Mouse (Mus musculus) forebrain, embryonic 15.5 days (tissue): ENCODE results near the gene Gm49510. TPM values are rescaled to one million over a fixed set of nuclear protein-coding genes. Genes with fewer than 3 reads are reported as not detected.
A peak's percentile ranks its signal among the peaks of the same experiment; 100 is the strongest.

Experiments
- ATAC-seq: fragments of 200-750 bp; cut with Nextera tagmentation; replicated peaks from 2 replicates; pipeline ENCODE4 v1.8.0; 2017; ENCODE audit warnings: mild to moderate bottlenecking, moderate TSS enrichment, moderate library complexity
- H3K27ac ChIP-seq: fragments of 300-500 bp; sonication (generic); replicated peaks from 2 replicates; pipeline ENCODE4 v1.5.1; 2015; ENCODE audit warnings: mild to moderate bottlenecking, inconsistent platforms
- H3K27me3 ChIP-seq: fragments of 300-500 bp; sonication (generic); 2 replicates; pipeline ENCODE4 v1.6.1; 2015; ENCODE audit warnings: inconsistent platforms
- H3K36me3 ChIP-seq: fragments of 300-500 bp; sonication (generic); 2 replicates; pipeline ENCODE4 v1.6.1; 2015; ENCODE audit warnings: mild to moderate bottlenecking, inconsistent platforms
- H3K4me1 ChIP-seq: fragments of 300-500 bp; sonication (generic); 2 replicates; pipeline ENCODE4 v1.6.1; 2015; ENCODE audit warnings: inconsistent platforms
- H3K4me2 ChIP-seq: fragments of 300-500 bp; sonication (generic); replicated peaks from 2 replicates; pipeline ENCODE4 v1.6.1; 2015; ENCODE audit warnings: mild to moderate bottlenecking, inconsistent platforms
- H3K4me3 ChIP-seq: fragments of 300-500 bp; sonication (generic); 2 replicates; pipeline ENCODE4 v1.5.1; 2015; ENCODE audit warnings: mild to moderate bottlenecking, inconsistent platforms
- H3K9ac ChIP-seq: fragments of 300-500 bp; sonication (generic); replicated peaks from 2 replicates; pipeline ENCODE4 v1.6.1; 2015; ENCODE audit warnings: mild to moderate bottlenecking, inconsistent platforms
- H3K9me3 ChIP-seq: fragments of 300-500 bp; sonication (generic); 2 replicates; pipeline ENCODE4 v1.6.1; 2016; ENCODE audit warnings: inconsistent platforms
- WGBS: fragments of 180-500 bp; shearing (Covaris S2); methylation state at CpG from one replicate; pipeline ENCODE4 v1.1.7; 2015; ENCODE audit warnings: mixed read lengths; 5-methylcytosine and 5-hydroxymethylcytosine counted together
- polyA plus RNA-seq: library from polyadenylated mRNA; unstranded; fragments of >200 nt; fragmentation: Nextera tagmentation; extraction: Ambion mirVana; gene quantifications from 2 replicates; pipeline ENCODE4 v1.2.1, GENCODE M21; 2015

Gene Gm49510
- polyA plus RNA-seq, 1 experiment from 2014 or later: not detected

DNA sequence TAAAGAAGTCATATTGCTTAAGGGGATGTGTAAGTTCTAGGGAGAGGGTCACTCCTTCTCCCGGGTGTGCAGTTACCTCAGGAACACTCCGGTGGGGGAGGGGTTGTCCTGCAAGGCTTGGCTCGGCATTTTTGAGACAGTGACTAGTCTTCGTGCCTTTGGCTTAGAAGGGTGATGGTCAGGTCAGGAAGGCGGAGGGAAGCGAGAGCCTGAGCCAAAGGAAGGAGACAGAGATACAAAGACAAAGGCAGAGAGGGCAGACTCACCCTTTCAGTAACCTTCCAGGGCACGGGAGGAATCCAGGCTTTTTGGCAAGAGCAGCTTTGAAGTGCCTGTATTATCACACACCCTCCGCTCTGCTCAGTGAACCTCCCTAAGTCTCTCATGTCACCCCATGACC, 25.7 kb downstream of the Gm49510 start:
- Histone ChIP-seq H3K9me3 (no peaks in the 10 kb centered on the region), H3K4me3 (no peak overlapping the region), H3K27me3 (no peaks in the 10 kb centered on the region), H3K9ac (no peak overlapping the region), H3K4me1 (peaks cover 27% of the 10 kb centered on the region), H3K4me2 (no peak overlapping the region), H3K36me3 (no peaks in the 10 kb centered on the region), H3K27ac (no peak overlapping the region)
- 41% methylated on average over 8 of the region's 8 CpGs for WGBS
- no peak for ATAC-seq

DNA sequence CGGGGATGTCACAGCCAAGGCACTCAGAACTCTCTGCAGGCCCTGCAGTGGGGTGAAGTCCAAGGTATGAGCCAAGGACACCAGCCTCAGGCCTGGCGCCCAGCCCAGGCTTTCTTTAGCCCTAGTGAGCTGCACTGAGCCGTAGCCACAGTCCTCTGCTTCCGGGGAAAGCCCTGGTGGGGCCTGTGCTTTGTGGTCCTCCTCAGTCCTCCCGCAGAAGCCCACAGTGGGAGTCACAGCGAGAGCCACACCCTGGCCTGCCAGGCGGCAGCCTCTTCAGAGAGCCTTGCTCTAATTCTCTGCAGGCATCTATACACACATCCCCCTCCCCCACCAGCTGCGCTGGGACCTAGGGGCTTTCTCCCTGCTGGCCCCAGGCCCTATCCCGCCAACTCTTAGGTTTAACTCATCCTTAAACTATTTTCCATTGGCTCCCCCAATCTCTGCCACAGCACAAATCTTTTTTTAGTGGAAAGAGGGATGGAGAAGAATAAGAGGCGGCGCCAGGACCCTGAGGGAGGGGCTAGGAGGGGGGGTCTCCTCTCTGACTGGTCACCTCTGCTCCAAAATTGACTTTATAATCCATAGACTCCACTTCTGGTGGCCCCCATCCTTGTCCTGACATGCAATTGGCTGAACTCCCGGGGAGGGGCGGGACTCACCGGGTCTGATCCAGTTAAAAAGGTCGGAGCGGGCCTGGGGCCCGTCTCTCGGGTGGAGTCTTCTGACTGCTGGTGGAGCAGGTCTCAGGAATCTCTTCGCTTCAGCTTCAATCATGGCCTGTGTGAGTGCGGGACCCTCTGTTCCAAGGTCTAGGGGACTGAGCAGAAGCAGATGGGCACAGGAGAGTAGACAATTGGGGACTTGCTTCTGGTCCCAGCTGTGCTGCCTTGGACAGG, 26.8 kb downstream of the Gm49510 start, which contains the start of gene Lgals1:
Gene Lgals1 (plus strand): TSS at position 705 of the 899 bp plus-strand sequence.
- no peaks in the 10 kb centered on the region for H3K27me3 ChIP-seq
- peak within 1 kb of the TSS; percentile 44; the same call in 1 of the 2 replicates for H3K27ac ChIP-seq
- no peaks in the 10 kb centered on the region for H3K36me3 ChIP-seq
- peak within 1 kb of the TSS; percentile 32 for H3K4me3 ChIP-seq
- H3K4me2 ChIP-seq: peak within 1 kb of the TSS; percentile 58
- ATAC-seq: peak; percentile 44
- H3K9ac ChIP-seq: no peak within 1 kb of the TSS
- no peaks in the 10 kb centered on the region for H3K9me3 ChIP-seq
- peaks cover 27% of the 10 kb centered on the region for H3K4me1 ChIP-seq
- WGBS: 8% methylated on average over 20 of the region's 20 CpGs

DNA sequence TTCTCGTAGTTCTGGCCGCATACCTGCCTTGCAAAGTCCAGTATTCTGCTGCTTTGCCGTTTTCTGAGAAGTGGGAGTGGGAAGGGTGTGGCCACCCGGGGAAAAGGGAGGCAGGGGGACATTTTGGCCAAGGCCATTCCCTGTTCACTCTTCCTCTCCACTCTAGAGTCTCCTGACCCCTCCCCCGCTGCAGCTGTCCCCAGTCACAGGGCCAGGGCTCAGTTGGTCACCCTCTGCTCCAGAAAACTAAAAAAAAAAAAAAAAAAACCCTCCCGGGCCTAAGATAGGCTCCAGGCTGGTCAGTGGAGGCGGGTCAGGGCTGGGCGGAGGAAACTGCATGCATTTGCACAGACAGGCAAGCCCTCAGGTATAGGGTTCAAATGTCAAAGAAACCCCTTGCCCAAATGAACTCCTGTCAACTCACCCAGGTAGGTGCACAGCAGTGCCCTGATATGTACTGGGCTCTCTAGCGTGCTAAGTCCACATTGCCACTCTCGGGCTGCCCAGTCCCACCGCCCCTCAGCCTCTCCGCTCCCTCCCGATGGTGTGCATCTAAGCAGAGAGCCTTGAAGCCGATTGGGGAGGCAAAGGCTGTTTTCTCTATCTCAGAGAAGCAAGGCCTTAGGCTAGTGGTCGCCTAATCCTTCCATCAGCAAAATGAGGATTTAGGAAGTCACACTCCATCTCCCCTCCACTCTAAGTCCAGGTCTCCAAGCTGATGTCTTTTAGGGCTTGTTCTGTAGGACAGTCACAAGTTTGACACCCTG, 27.7 kb downstream of the Gm49510 start:
- ATAC-seq: no peak
- H3K4me2 ChIP-seq: peak overlapping the region; percentile 58
- no peaks in the 10 kb centered on the region for H3K9me3 ChIP-seq
- H3K27ac ChIP-seq: no peak overlapping the region
- H3K4me1 ChIP-seq: peaks cover 27% of the 10 kb centered on the region
- H3K9ac ChIP-seq: no peak overlapping the region
- peak overlapping the region; percentile 32 for H3K4me3 ChIP-seq
- WGBS: 30% methylated on average over 15 of the region's 15 CpGs
- no peaks in the 10 kb centered on the region for H3K27me3 ChIP-seq
- no peaks in the 10 kb centered on the region for H3K36me3 ChIP-seq

DNA sequence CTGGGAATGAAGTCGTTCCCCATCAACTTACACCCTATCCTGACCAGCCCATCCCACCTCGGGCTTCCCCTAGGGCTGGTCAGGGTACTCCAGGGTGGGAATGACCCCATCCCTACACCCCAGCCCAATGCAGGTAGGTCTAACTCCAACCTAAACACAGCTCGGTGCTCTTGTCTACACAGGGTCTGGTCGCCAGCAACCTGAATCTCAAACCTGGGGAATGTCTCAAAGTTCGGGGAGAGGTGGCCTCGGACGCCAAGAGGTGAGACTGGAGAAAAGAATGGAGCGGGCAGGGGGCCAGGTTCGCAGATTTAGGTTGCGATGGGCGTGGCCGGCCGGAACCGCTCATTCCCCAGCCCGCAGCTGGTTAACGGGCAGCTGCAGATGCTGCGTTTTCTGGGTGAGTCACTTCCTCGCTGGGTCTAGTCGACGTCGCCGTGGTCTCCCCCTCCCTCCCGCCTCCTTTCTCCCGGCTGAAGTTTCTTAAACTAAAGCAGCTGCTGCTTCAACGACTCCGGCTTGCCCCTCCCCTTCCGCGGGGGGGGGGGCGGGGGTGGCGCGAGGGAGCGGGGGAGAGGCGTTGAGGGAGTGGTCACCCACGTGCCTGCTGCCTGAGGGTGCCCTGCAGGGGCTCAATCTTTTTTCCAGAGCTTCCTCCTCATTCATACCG, 28.5 kb downstream of the Gm49510 start:
- Histone ChIP-seq H3K9ac (peak overlapping the region; percentile 35), H3K36me3 (no peaks in the 10 kb centered on the region), H3K4me2 (peak overlapping the region; percentile 58), H3K4me3 (peak overlapping the region; percentile 32), H3K27me3 (no peaks in the 10 kb centered on the region), H3K27ac (peak overlapping the region; percentile 2; the same call in 1 of the 2 replicates), H3K9me3 (no peaks in the 10 kb centered on the region), H3K4me1 (peaks cover 27% of the 10 kb centered on the region)
- WGBS: under 1% methylated on average over 34 of the region's 35 CpGs
- 0 out of 2 replicates have a peak, but pooled peaks have one; percentile 30 for ATAC-seq

DNA sequence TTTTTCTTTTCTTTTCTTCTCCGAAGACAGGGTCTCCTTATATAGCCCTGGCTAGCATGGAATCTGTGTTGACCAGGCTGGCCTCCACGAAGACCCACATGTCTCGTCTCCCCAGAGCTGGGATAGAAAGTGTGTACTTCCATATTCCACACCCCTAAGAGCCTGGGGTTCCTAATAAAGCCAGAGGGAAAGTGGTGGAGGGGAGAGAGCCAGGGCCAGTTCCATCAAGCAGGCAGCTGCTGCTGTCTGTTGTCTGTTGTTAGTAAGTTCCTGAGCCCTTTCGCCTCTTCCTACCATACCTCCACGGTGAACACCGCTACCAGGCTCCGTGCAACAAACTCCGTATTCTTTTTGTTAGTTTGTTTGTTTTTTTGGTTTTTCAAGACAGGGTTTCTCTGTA, 29.1 kb downstream of the Gm49510 start:
- Histone ChIP-seq H3K27me3 (no peaks in the 10 kb centered on the region), H3K9ac (no peak overlapping the region), H3K4me2 (peak overlapping the region; percentile 58), H3K36me3 (no peaks in the 10 kb centered on the region), H3K9me3 (no peaks in the 10 kb centered on the region), H3K4me1 (peaks cover 27% of the 10 kb centered on the region), H3K4me3 (no peak overlapping the region), H3K27ac (no peak overlapping the region; the same call in 1 of the 2 replicates)
- no peak for ATAC-seq
- WGBS: 54% methylated on average over 8 of the region's 8 CpGs

DNA sequence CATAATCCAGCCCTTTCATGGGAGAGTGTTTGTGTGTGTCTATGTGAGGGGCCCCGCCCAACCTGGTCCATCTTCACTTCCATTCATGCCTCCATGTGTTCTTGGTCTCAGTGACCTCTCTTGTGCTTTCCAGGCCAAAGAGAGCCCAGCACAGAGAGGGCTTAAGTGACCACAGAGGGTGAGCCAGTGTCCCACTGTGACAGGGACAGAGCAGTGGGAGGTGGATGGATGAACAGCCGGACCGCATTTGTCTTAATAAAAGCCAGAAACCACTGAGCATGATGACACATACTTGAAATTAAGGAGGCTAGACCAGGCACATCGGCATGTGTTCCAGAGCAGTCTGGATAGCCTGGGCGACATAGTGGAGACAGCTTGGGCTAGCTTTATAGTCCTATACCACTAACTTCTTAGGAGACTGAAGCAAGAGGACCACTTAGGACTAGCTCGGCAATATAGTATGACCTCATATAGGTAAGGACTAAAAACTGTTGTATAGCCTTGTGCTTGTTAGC, 30.8 kb downstream of the Gm49510 start:
- Histone ChIP-seq H3K9ac (no peak overlapping the region), H3K4me3 (no peak overlapping the region), H3K27ac (no peak overlapping the region), H3K4me1 (peaks cover 31% of the 10 kb centered on the region), H3K4me2 (no peak overlapping the region), H3K9me3 (no peaks in the 10 kb centered on the region), H3K27me3 (no peaks in the 10 kb centered on the region), H3K36me3 (no peaks in the 10 kb centered on the region)
- no peak for ATAC-seq
- WGBS: 88% methylated on average over 6 of the region's 6 CpGs

DNA sequence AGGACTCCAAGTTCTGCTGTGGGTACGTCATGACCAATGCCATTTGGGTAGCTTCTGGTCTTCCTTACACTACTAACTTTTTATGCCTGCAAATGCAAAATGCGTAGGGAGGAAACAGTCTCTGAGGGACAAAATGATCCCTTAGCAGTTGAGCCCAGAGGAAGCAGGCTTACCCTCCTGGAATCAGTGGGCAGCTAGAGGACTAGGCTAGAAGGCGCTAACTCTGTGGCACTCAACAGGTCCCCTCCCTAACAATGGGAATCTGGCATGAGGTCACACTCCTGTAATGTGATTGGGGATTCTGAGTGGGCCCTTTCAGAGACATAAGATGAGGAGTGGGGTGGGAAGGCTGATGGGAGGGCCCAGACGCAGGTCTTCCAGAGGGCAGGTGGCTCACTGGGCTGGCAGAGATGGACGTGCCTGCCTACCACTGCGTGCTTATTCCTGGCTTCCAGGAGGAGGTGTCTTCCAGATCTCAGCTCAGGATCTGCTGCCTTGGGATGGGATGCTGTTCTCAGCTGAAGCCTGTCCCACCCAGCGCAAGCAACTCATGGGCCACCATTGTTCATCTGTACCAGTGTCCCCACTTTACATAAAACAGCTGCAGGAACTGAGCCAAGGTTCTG, 31.4 kb downstream of the Gm49510 start:
- no peak overlapping the region for H3K4me2 ChIP-seq
- H3K4me1 ChIP-seq: peaks cover 34% of the 10 kb centered on the region
- H3K27me3 ChIP-seq: no peaks in the 10 kb centered on the region
- WGBS: 89% methylated on average over 7 of the region's 7 CpGs
- no peak overlapping the region for H3K4me3 ChIP-seq
- H3K27ac ChIP-seq: no peak overlapping the region
- no peak for ATAC-seq
- no peaks in the 10 kb centered on the region for H3K9me3 ChIP-seq
- H3K9ac ChIP-seq: no peak overlapping the region
- no peaks in the 10 kb centered on the region for H3K36me3 ChIP-seq

DNA sequence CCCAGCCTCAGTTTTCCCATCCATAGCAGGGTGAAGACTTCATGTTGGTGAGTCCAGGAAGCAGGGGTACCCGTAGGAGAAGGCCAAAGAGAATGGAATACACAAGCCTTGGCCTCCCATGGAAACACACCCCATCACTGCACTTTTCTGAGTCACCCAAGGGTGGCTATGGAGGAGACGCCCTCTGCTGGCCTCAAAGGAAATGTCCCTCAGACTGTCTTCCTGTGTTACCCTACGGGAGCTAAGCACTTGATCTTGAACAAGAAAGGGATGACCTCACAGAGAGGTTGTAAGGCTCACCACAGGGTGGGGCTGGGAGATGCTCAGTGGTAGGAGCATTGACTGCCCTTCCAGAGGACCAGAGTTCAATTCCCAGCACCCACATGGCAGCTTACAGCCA, 32.1 kb downstream of the Gm49510 start:
- no peak for ATAC-seq
- 20% methylated on average over 3 of the region's 3 CpGs for WGBS
- no peak overlapping the region for H3K4me2 ChIP-seq
- no peak overlapping the region for H3K4me3 ChIP-seq
- H3K4me1 ChIP-seq: peaks cover 34% of the 10 kb centered on the region
- no peaks in the 10 kb centered on the region for H3K36me3 ChIP-seq
- no peak overlapping the region for H3K27ac ChIP-seq
- H3K9me3 ChIP-seq: no peaks in the 10 kb centered on the region
- H3K27me3 ChIP-seq: no peaks in the 10 kb centered on the region
- no peak overlapping the region for H3K9ac ChIP-seq

DNA sequence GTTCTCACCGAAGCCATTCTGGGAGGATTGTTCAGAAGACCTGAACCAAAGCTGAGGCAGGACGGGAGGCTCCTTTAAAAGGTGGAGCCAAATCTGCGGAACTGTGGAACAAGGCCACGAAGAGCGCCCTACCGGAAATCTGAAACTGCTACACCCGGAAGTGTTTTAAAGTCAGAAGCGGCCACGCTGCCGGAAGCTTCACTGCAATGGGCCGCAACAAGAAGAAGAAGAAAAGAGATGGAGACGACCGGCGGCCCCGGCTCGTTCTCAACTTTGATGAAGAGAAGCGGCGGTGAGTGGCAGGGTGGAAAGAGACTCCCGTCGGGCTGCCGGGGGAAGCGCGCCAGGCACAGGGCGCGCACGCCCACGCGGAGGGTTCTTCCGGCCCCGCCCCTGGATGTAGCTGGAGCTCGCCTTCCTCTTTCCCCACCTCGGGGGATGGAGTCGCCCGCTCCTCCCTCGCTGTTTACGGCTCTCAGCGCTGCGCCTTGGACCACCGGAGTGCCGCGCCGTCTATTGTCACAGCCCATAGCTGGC, 35.4 kb downstream of the Gm49510 start, which contains the start of gene Nol12:
Gene Nol12 (plus strand): TSS at position 150 of the 537 bp plus-strand sequence.
- Histone ChIP-seq H3K9ac (peak within 1 kb of the TSS; percentile 73), H3K4me3 (peak within 1 kb of the TSS; percentile 72), H3K4me2 (peak within 1 kb of the TSS; percentile 71), H3K4me1 (peaks cover 18% of the 10 kb centered on the region), H3K9me3 (no peaks in the 10 kb centered on the region), H3K36me3 (peaks cover 20% of the 10 kb centered on the region), H3K27me3 (no peaks in the 10 kb centered on the region), H3K27ac (peak within 1 kb of the TSS; percentile 84)
- WGBS: under 1% methylated on average over 42 of the region's 42 CpGs
- peak; percentile 93 for ATAC-seq

DNA sequence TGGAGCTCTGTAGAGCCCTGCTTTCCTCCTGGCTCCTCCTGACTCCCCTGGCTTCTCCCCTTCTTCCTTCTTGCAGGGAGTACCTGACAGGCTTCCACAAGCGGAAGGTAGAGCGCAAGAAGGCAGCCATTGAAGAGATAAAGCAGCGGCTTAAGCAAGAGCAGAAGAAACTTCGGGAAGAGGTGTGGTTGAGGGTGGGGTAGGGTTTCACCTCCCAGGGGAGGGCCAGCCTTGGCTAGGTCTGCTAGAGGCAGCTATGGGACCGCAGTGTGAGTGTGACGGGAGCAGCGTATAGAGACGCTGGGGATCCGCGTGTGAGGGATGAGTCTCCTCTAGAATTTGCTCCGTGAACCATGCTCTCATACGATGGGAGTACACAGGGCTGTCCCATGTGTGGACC, 36.9 kb downstream of the Gm49510 start:
- Histone ChIP-seq H3K36me3 (peaks cover 33% of the 10 kb centered on the region), H3K4me3 (no peak overlapping the region), H3K4me1 (peaks cover 18% of the 10 kb centered on the region), H3K27me3 (no peaks in the 10 kb centered on the region), H3K4me2 (0 out of 2 replicates have a peak overlapping the region, but pooled peaks have one; percentile 71), H3K27ac (no peak overlapping the region), H3K9ac (no peak overlapping the region), H3K9me3 (no peaks in the 10 kb centered on the region)
- 93% methylated on average over 12 of the region's 12 CpGs for WGBS
- no peak for ATAC-seq

DNA sequence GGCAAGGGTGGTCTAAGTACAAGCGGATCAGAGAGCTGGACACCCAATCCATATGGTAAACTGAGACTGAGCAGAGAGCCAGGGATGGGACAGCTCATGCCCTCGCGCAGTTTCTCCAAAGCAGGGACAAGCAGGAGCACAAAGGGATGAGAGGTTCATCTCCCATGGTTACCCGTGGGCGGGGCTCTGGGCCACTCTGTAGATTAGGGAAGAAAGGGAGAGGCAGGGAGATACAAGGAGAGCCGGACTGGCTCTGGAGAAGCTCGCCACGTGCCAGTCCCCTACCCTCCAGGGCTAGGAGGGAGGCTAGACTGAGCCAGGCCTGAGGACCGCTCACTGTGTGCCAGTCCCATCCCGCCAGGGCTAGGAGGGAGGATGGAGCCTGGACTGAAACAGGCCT, 37.8 kb downstream of the Gm49510 start:
- no peak overlapping the region for H3K4me2 ChIP-seq
- peaks cover 18% of the 10 kb centered on the region for H3K4me1 ChIP-seq
- ATAC-seq: no peak
- H3K27me3 ChIP-seq: no peaks in the 10 kb centered on the region
- H3K4me3 ChIP-seq: no peak overlapping the region
- WGBS: 86% methylated on average over 10 of the region's 10 CpGs
- peaks cover 41% of the 10 kb centered on the region for H3K36me3 ChIP-seq
- no peak overlapping the region for H3K27ac ChIP-seq
- no peak overlapping the region for H3K9ac ChIP-seq
- no peaks in the 10 kb centered on the region for H3K9me3 ChIP-seq
